Mouse (Mus musculus) B cell, adult 2 months (primary cell): ENCODE results near the gene Zfp36l1.

Experiments used
- DNase-seq, 2 experiments: peaks; one replicate each; pipeline ENCODE4 v3.0.0; 2022

Gene Zfp36l1

DNA sequence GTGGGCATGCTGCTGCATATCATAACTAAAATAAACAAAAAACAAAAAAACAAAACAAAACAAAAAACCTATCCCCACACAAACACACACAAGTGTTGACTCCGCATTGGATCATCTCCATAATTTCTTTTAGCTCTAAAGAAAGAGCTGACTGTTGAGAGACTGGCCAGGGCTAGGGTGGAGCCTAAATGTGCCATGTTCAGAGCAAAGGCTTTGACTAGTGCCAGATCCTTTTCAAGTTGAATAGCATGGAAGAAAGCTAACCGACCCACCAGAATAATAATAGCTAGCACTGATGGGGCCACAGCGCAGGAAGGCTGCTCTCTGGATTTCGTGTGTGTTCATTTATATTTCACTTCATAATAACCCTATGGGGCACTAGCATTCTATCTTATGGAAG lies 48.5 kb downstream of the Zfp36l1 start:
- DNase-seq = no peak

DNA sequence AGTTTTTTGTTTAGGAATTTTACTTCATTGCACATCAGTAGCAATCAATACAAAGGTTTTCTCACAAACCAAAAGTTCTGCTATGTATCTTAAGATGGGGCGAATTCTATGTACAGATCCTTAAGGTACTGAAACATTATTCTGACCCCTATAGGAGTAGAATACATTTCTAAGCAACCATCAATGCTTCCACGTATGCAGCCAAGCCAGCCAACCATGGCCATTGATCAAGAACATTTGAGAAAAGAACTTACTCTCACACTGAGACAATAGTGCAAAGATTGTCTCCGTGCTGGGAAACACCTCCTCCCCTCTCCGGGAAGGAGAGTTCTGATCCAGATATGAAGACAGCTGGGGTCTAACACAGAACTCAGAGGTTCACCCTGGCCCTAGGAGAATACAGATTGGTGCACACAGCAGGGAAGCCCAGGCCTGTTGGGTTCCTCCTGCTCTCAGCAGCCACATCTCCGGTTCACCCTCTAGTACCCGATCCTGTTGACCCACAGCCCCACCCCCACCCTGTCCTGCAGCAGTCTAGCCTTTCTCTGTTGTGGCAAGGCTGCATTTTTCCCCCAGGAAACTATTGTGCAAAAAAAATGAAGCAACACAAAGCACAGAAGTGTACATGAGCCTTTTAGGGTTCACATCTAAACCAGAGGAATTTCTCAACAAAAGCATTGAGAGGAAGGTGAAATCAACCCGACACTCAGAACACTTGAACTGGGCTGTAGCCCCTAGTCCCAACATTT lies 49.2 kb downstream of the Zfp36l1 start:
- DNase-seq = no peak

DNA sequence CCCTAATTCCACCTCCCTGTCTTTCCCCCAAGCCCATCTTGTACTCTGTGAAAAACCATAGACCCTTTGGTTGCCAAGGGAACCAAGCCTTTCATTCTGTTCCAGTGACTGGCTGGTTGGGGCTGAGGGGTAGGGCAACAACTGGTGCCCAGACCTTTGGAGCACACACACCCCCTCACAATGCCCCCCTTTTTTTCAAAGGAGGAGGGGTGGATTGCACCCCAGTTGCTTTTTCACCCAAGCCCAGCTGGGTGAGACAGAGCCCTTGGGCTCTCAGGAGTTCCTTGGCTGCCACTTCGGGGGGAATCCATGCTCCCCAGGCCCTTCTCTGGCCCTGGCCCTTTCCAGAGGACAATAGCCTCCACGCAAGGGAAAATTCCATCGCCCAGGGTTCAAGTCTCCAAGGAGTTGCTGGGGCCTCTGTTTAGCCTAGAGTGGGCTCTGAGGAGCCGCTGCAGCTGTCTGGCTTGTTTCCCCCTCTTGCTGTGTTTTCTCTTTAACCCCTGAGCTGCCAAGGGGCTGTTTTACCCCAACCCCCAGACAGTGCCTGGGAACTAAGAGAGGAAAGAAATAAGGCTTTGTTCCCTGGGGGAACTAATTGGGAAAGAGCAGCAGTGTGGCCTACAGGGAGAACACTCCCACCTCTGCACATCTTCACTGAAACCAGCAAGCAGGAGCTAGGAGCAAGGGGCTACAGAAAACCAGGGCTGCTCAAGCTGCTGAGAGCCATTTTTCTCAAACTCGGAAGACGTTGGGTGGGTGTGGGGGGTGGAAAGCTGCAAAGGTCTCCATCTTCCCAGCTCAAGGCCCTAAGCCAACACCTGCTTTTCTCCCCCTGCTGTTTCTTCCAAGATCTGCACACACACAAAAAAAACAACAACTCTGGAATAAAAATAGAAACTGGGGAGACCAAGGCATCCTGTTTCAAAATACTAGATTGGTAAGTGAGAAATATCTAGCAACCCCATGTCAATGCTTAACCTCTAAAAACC lies 50.1 kb downstream of the Zfp36l1 start:
- DNase-seq = no peak

DNA sequence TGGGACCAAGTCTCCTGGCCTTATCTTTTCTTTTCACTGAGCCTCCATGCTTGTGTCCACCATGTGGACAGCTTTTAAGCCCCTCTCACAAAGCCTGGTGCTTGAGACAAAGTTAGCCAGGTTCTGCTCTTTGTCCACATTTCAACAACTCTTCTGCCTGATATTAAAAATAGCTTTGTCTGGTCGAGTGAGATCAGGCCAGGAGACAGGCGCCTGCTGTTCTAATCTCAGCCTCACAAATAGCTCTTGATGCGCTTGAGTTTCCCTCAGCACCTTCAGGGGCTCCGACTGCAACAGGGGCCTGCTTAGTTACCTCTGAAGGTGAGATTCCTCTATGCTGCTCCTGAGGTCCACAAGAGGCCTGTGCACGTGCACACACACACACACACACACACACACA lies 51.0 kb downstream of the Zfp36l1 start:
- no peak for DNase-seq

DNA sequence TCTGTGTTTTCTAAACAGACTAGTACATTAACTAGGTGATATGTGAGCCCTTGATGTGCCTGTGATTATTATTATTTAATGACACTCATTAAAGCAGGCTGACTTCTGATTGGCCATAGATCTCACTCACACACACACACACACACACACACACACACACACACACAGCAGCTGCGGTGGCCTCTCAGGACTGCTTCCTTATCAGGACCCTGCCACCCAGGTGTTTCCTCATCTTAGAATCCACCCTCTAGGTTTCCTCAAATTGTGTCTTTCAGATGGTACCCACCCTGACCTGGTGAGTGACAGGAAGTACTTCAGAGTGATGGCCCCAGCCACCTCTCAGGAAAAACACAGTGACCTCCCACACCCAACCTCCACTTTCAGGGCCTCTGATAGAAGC lies 52.0 kb downstream of the Zfp36l1 start:
- peak; percentile 78 to 80 for DNase-seq

DNA sequence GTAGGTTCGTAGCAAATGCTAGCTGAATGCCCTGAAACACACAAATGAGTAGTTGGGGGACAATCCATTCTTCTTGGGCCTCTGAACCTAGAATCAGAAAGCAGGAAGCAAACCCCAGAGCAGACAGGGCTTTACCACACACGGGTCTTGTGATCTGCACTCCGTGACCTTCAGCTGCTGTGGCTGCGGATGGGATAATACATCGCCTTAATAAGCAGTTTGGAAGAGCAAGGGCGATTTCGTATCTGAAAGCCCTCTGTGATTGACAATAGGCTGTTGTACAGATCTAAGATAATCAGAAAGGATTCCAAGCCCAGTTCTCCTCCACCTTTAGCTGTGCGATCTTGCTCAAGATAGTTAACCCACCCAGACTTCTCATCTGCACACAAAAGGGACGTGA lies 52.5 kb downstream of the Zfp36l1 start:
- DNase-seq = peak; percentile 57 to 60

DNA sequence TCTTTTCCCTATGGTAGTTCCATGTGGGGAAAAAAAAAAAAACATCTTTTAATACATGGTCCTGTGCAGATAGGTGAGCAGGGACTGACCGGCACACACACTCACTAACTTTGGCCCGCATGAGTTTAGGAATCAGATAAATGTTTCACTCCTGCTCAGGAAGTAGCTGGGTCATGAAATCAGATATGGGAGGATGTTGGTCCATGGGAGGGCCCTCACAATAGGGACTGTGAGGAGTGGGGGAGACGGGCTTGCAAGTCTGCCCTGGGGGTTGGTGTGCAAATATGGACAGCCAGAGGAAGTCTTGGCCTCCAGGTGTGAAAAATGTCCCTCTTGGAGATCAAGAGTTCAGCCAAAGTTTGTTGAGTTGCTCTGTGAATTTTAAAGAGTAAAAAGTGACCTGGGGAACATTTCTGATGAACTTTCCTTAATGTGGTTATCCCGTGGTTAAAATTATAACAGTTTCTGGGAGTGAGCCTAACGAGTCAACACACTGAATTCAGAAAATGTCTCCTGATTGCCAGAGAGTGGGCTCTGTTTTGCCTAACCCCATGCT lies 53.0 kb downstream of the Zfp36l1 start:
- no peak for DNase-seq
